Mouse (Mus musculus) cerebellum, postnatal 14 days (tissue): ENCODE results near the gene Rab3il1.
A peak's percentile ranks its signal among the peaks of the same experiment; 100 is the strongest.

Experiments
- DNase-seq, 2 experiments: peaks; one replicate each; pipeline ENCODE4 v3.0.0; 2021; ENCODE audit warnings: mixed read lengths in 2 of 2

Gene Rab3il1

GRCm38 (mm10) chr19:10013913-10014312 is 12.4 kb downstream of the Rab3il1 start:
- no peak for DNase-seq

GRCm38 (mm10) chr19:10014824-10015223 is 13.4 kb downstream of the Rab3il1 start:
- DNase-seq: no peak

GRCm38 (mm10) chr19:10015442-10015841 is 14.0 kb downstream of the Rab3il1 start:
- DNase-seq: no peak

GRCm38 (mm10) chr19:10016151-10016550 is 14.7 kb downstream of the Rab3il1 start:
- no peak for DNase-seq

GRCm38 (mm10) chr19:10017637-10018526 is 16.4 kb downstream of the Rab3il1 start:
- DNase-seq: peak; percentile 77 to 81

- DNase-seq: no peak
Observed at GRCm38 (mm10) chr19:10018527-10018818, 17.0 kb downstream of the Rab3il1 start.

- no peak for DNase-seq
Observed at GRCm38 (mm10) chr19:10019214-10019760, 17.8 kb downstream of the Rab3il1 start.

- no peak for DNase-seq
Observed at GRCm38 (mm10) chr19:10021981-10022380, 20.5 kb downstream of the Rab3il1 start.

- DNase-seq: peak; percentile 48 to 56
Observed at GRCm38 (mm10) chr19:10022414-10023303, 21.2 kb downstream of the Rab3il1 start.

- no peak for DNase-seq
Observed at GRCm38 (mm10) chr19:10023304-10023758, 21.9 kb downstream of the Rab3il1 start.

GRCm38 (mm10) chr19:10025169-10025875 is 23.9 kb downstream of the Rab3il1 start:
- DNase-seq: peak; percentile 73 to 75

GRCm38 (mm10) chr19:10029746-10030145 is 28.3 kb downstream of the Rab3il1 start:
- no peak for DNase-seq

- peak; percentile 71 to 77 for DNase-seq
Observed at GRCm38 (mm10) chr19:10033211-10033973, 31.9 kb downstream of the Rab3il1 start.

- no peak for DNase-seq
Observed at GRCm38 (mm10) chr19:10034356-10034755, 32.9 kb downstream of the Rab3il1 start.

GRCm38 (mm10) chr19:10034785-10035447 is 33.4 kb downstream of the Rab3il1 start:
- DNase-seq: peak; percentile 87 to 94

GRCm38 (mm10) chr19:10037534-10037933 is 36.1 kb downstream of the Rab3il1 start:
- DNase-seq: no peak

GRCm38 (mm10) chr19:10038364-10038763 is 36.9 kb downstream of the Rab3il1 start:
- DNase-seq: no peak

GRCm38 (mm10) chr19:10038910-10039309 is 37.4 kb downstream of the Rab3il1 start:
- DNase-seq: peak; percentile 53 to 58

GRCm38 (mm10) chr19:10039615-10040014 is 38.1 kb downstream of the Rab3il1 start:
- DNase-seq: peak; percentile 51 to 64

- DNase-seq: peak; percentile 77 to 79
Observed at GRCm38 (mm10) chr19:10040866-10041387, 39.5 kb downstream of the Rab3il1 start.
